Mouse (Mus musculus) stomach, embryonic 15.5 days (tissue): Measurements from ENCODE around the gene Lasp1. TPM values are rescaled to one million over a fixed set of nuclear protein-coding genes. Genes with fewer than 3 reads are reported as not detected.
"Not testable (repeated sequence)": the region's sequence is repeated elsewhere in the genome, so short reads cannot be mapped to it uniquely, and the experiment has no call there.

Experiments
- ATAC-seq: fragments of 200-750 bp; cut with Nextera tagmentation; 2 replicates; pipeline ENCODE4 v1.8.0; 2017; ENCODE audit warnings: low read depth, moderate number of reproducible peaks, moderate TSS enrichment; ENCODE audit not compliant: insufficient read depth, low FRiP score
- H3K27ac ChIP-seq: fragments of 300-500 bp; sonication (generic); 2 replicates; pipeline ENCODE4 v1.5.1; 2015; ENCODE audit warnings: mild to moderate bottlenecking, inconsistent platforms
- H3K27me3 ChIP-seq: fragments of 300-500 bp; sonication (generic); replicated peaks from 2 replicates; pipeline ENCODE4 v1.6.1; 2015; ENCODE audit warnings: inconsistent platforms
- H3K36me3 ChIP-seq: fragments of 300-500 bp; sonication (generic); 2 replicates; pipeline ENCODE4 v1.6.1; 2015; ENCODE audit warnings: inconsistent platforms
- H3K4me1 ChIP-seq: fragments of 300-500 bp; sonication (generic); 2 replicates; pipeline ENCODE4 v1.6.1; 2015; ENCODE audit warnings: inconsistent platforms
- H3K4me2 ChIP-seq: fragments of 300-500 bp; sonication (generic); 2 replicates; pipeline ENCODE4 v1.6.1; 2015; ENCODE audit warnings: mild to moderate bottlenecking, inconsistent platforms
- H3K4me3 ChIP-seq: fragments of 300-500 bp; sonication (generic); replicated peaks from 2 replicates; pipeline ENCODE4 v1.5.1; 2015; ENCODE audit warnings: inconsistent platforms
- H3K9ac ChIP-seq: fragments of 300-500 bp; sonication (generic); 2 replicates; pipeline ENCODE4 v1.6.1; 2015; ENCODE audit warnings: inconsistent platforms
- H3K9me3 ChIP-seq: fragments of 300-500 bp; sonication (generic); 2 replicates; pipeline ENCODE4 v1.6.1; 2016; ENCODE audit warnings: inconsistent platforms
- WGBS: fragments of 180-500 bp; shearing (Covaris S2); methylation state at CpG from one replicate; pipeline ENCODE4 v1.1.7; 2015; 5-methylcytosine and 5-hydroxymethylcytosine counted together
- polyA plus RNA-seq: library from polyadenylated mRNA; unstranded; fragments of >200 nt; fragmentation: Nextera tagmentation; extraction: Ambion mirVana; gene quantifications from 2 replicates; pipeline ENCODE4 v1.2.1, GENCODE M21; 2015

Lasp1 gene
- polyA plus RNA-seq, 1 experiment from 2014 or later = 112 TPM

- Histone ChIP-seq H3K27ac (no peak overlapping the region), H3K27me3 (no peaks in the 10 kb centered on the region), H3K9me3 (no peaks in the 10 kb centered on the region), H3K4me2 (no peak overlapping the region), H3K36me3 (peaks cover 36% of the 10 kb centered on the region), H3K4me1 (peaks cover 13% of the 10 kb centered on the region), H3K9ac (no peak overlapping the region), H3K4me3 (no peak overlapping the region)
- WGBS = 91% methylated on average over 1 of the region's 1 CpGs
- ATAC-seq = no peak
Observed at GRCm38 (mm10) chr11:97778918-97779317, 19.9 kb upstream of the Lasp1 start.

GRCm38 (mm10) chr11:97779968-97780701, 18.7 kb upstream of the Lasp1 start:
- H3K4me3 ChIP-seq = peak overlapping the region; percentile 79
- H3K27ac ChIP-seq = no peak overlapping the region
- H3K36me3 ChIP-seq = peaks cover 36% of the 10 kb centered on the region
- H3K9me3 ChIP-seq = no peaks in the 10 kb centered on the region
- ATAC-seq = no peak
- H3K4me1 ChIP-seq = peaks cover 13% of the 10 kb centered on the region
- 81% methylated on average over 2 of the region's 2 CpGs for WGBS
- peak overlapping the region; percentile 60 for H3K4me2 ChIP-seq
- H3K9ac ChIP-seq = peak overlapping the region; percentile 92; the same call in 1 of the 2 replicates
- no peaks in the 10 kb centered on the region for H3K27me3 ChIP-seq

GRCm38 (mm10) chr11:97781478-97781831, 17.3 kb upstream of the Lasp1 start:
- Histone ChIP-seq H3K4me3 (peak overlapping the region; percentile 79), H3K4me1 (peaks cover 13% of the 10 kb centered on the region), H3K27me3 (no peaks in the 10 kb centered on the region), H3K27ac (peak overlapping the region; percentile 92; the same call in 1 of the 2 replicates), H3K9ac (peak overlapping the region; percentile 92), H3K36me3 (peaks cover 36% of the 10 kb centered on the region), H3K4me2 (peak overlapping the region; percentile 60), H3K9me3 (no peaks in the 10 kb centered on the region)
- no peak for ATAC-seq
- 2% methylated on average over 11 of the region's 11 CpGs for WGBS

GRCm38 (mm10) chr11:97781832-97782563, 16.8 kb upstream of the Lasp1 start, which contains the start of gene Rpl23:
Gene Rpl23 (minus strand): TSS chr11:97782437.
- WGBS = under 1% methylated on average over 67 of the region's 67 CpGs
- no peaks in the 10 kb centered on the region for H3K27me3 ChIP-seq
- peak within 1 kb of the TSS; percentile 92 for H3K27ac ChIP-seq
- peak within 1 kb of the TSS; percentile 79 for H3K4me3 ChIP-seq
- H3K9ac ChIP-seq = peak within 1 kb of the TSS; percentile 92
- H3K4me1 ChIP-seq = peaks cover 13% of the 10 kb centered on the region
- no peaks in the 10 kb centered on the region for H3K9me3 ChIP-seq
- ATAC-seq = peak; percentile 94
- H3K36me3 ChIP-seq = peaks cover 30% of the 10 kb centered on the region
- peak within 1 kb of the TSS; percentile 60 for H3K4me2 ChIP-seq

GRCm38 (mm10) chr11:97782564-97782895, 16.3 kb upstream of the Lasp1 start:
- Histone ChIP-seq H3K4me1 (peaks cover 13% of the 10 kb centered on the region), H3K27ac (peak overlapping the region; percentile 92), H3K9ac (peak overlapping the region; percentile 73), H3K36me3 (peaks cover 25% of the 10 kb centered on the region), H3K9me3 (no peaks in the 10 kb centered on the region), H3K4me2 (peak overlapping the region; percentile 55), H3K27me3 (no peaks in the 10 kb centered on the region), H3K4me3 (peak overlapping the region; percentile 79)
- ATAC-seq = no peak
- WGBS = 0% methylated on average over 10 of the region's 10 CpGs

- no peak overlapping the region for H3K4me2 ChIP-seq
- no peak overlapping the region for H3K9ac ChIP-seq
- no peak overlapping the region for H3K27ac ChIP-seq
- H3K36me3 ChIP-seq = no peaks in the 10 kb centered on the region
- no peaks in the 10 kb centered on the region for H3K9me3 ChIP-seq
- ATAC-seq = no peak
- no peaks in the 10 kb centered on the region for H3K27me3 ChIP-seq
- no peaks in the 10 kb centered on the region for H3K4me1 ChIP-seq
- H3K4me3 ChIP-seq = no peak overlapping the region
- WGBS = 86% methylated on average over 3 of the region's 3 CpGs
Observed at GRCm38 (mm10) chr11:97787961-97788360, 10.8 kb upstream of the Lasp1 start.

GRCm38 (mm10) chr11:97789727-97790126, 9.1 kb upstream of the Lasp1 start:
- H3K27me3 ChIP-seq = no peaks in the 10 kb centered on the region
- ATAC-seq = no peak
- H3K4me2 ChIP-seq = no peak overlapping the region
- no peak overlapping the region for H3K27ac ChIP-seq
- no peaks in the 10 kb centered on the region for H3K4me1 ChIP-seq
- WGBS = 87% methylated on average over 5 of the region's 5 CpGs
- H3K36me3 ChIP-seq = no peaks in the 10 kb centered on the region
- H3K4me3 ChIP-seq = no peak overlapping the region
- no peaks in the 10 kb centered on the region for H3K9me3 ChIP-seq
- H3K9ac ChIP-seq = no peak overlapping the region

- not testable (repeated sequence) for H3K36me3 ChIP-seq, H3K27me3 ChIP-seq, H3K4me2 ChIP-seq, H3K9me3 ChIP-seq, H3K4me3 ChIP-seq, H3K9ac ChIP-seq, ATAC-seq, H3K4me1 ChIP-seq, H3K27ac ChIP-seq
- WGBS = 74% methylated on average over 2 of the region's 2 CpGs
Observed at GRCm38 (mm10) chr11:97790778-97791438, 7.9 kb upstream of the Lasp1 start.

GRCm38 (mm10) chr11:97793165-97793564, 5.6 kb upstream of the Lasp1 start:
- ATAC-seq = no peak; the same call in 1 of the 2 replicates
- WGBS = 11% methylated on average over 2 of the region's 2 CpGs

GRCm38 (mm10) chr11:97796910-97797309, 1.9 kb upstream of the Lasp1 start:
- H3K27ac ChIP-seq = no peak overlapping the region
- H3K27me3 ChIP-seq = no peaks in the 10 kb centered on the region
- 6% methylated on average over 6 of the region's 6 CpGs for WGBS
- no peaks in the 10 kb centered on the region for H3K9me3 ChIP-seq
- no peak for ATAC-seq
- peaks cover 12% of the 10 kb centered on the region for H3K4me1 ChIP-seq
- no peak overlapping the region for H3K4me2 ChIP-seq
- H3K36me3 ChIP-seq = no peaks in the 10 kb centered on the region
- no peak overlapping the region for H3K9ac ChIP-seq
- H3K4me3 ChIP-seq = no peak overlapping the region

More at GRCm38 (mm10) chr11:97793165-97793564, 5.6 kb upstream of the Lasp1 start:
- Histone ChIP-seq H3K4me2 (no peak overlapping the region), H3K9me3 (no peaks in the 10 kb centered on the region), H3K27me3 (no peaks in the 10 kb centered on the region), H3K9ac (no peak overlapping the region), H3K36me3 (no peaks in the 10 kb centered on the region), H3K4me3 (no peak overlapping the region), H3K27ac (no peak overlapping the region), H3K4me1 (no peaks in the 10 kb centered on the region)

GRCm38 (mm10) chr11:97797369-97798082, 1.3 kb upstream of the Lasp1 start:
- no peak overlapping the region for H3K4me3 ChIP-seq
- no peaks in the 10 kb centered on the region for H3K36me3 ChIP-seq
- 61% methylated on average over 15 of the region's 15 CpGs for WGBS
- no peak for ATAC-seq
- no peaks in the 10 kb centered on the region for H3K27me3 ChIP-seq
- no peaks in the 10 kb centered on the region for H3K9me3 ChIP-seq
- peak overlapping the region; percentile 80; the same call in 1 of the 2 replicates for H3K4me2 ChIP-seq
- no peak overlapping the region for H3K27ac ChIP-seq
- H3K4me1 ChIP-seq = peaks cover 17% of the 10 kb centered on the region
- H3K9ac ChIP-seq = no peak overlapping the region
